8 mouse cellular contexts compared by ENCODE assay signal in genomic region chr8:56552045-56552444, GRCm38 (mm10). TPM values are rescaled to one million over a fixed set of nuclear protein-coding genes. Genes with fewer than 3 reads are reported as not detected.
A peak's percentile ranks its signal among the peaks of the same experiment; 100 is the strongest.
DNase-seq lines count a peak whose midpoint lies in the region; ATAC-seq and TF ChIP-seq lines count a peak whose summit lies in the region.

No protein-coding gene starts in this region.

- H3K27ac ChIP-seq in cerebellum, adult 2 months (ENCODE audit: insufficient read depth, low read length) = no peak overlapping the region
- H3K27ac ChIP-seq in thymus, adult 2 months (ENCODE audit: control insufficient read depth, insufficient read depth, low read length) = peak overlapping the region; percentile 95
- H3K27ac ChIP-seq in midbrain, embryonic 16.5 days (ENCODE audit: low read length) = no peak overlapping the region

- no peaks in the 10 kb centered on the region for H3K36me3 ChIP-seq in thymus, adult 2 months (ENCODE audit: control insufficient read depth, insufficient read depth, low read length)
- H3K36me3 ChIP-seq in midbrain, embryonic 16.5 days (ENCODE audit: control insufficient read depth, insufficient read depth, low read length) = no peaks in the 10 kb centered on the region

- H3K9me3 ChIP-seq in midbrain, embryonic 16.5 days (replicated peaks; ENCODE audit: control insufficient read depth, low read length, poor library complexity, severe bottlenecking) = no peaks in the 10 kb centered on the region

- intact Hi-C loops in gastrocnemius, postnatal 36 days (cut with DNase I) = no loop called here

- ATAC-seq in cerebellum, adult (ENCODE audit: insufficient number of reproducible peaks, low FRiP score, low TSS enrichment) = no peak
- no peak for ATAC-seq in midbrain, embryonic 16.5 days

- no peak for TF ChIP-seq POLR2A in cerebellum, adult 2 months (IDR thresholded peaks at IDR 0.05; ENCODE audit: borderline replicate concordance, insufficient read depth, low read length)
- no peak for TF ChIP-seq POLR2A in thymus, adult 2 months (IDR thresholded peaks at IDR 0.05; ENCODE audit: control insufficient read depth, extremely low read depth, insufficient read depth, low read length, poor library complexity)

- peaks cover 3% of the 10 kb centered on the region for H3K4me1 ChIP-seq in cerebellum, adult 2 months (ENCODE audit: control insufficient read depth, insufficient read depth, low read length)
- no peaks in the 10 kb centered on the region; the same call in 1 of the 2 replicates for H3K4me1 ChIP-seq in thymus, adult 2 months (replicated peaks; ENCODE audit: control insufficient read depth, insufficient read depth, low read length)
- peaks cover 16% of the 10 kb centered on the region for H3K4me1 ChIP-seq in midbrain, embryonic 16.5 days (ENCODE audit: control insufficient read depth, insufficient read depth, low read length)

- peak overlapping the region; percentile 87 for H3K9ac ChIP-seq in midbrain, embryonic 16.5 days (ENCODE audit: low read depth, low read length)

- peak overlapping the region; percentile 86 for H3K4me2 ChIP-seq in midbrain, embryonic 16.5 days (ENCODE audit: low read length)

- 22% methylated on average over 10 of the region's 10 CpGs for WGBS in cerebellum, adult 2 months
- WGBS in thymus, adult 2 months = 21% methylated on average over 10 of the region's 10 CpGs
- WGBS in midbrain, embryonic 16.5 days = 33% methylated on average over 10 of the region's 10 CpGs

- H3K27me3 ChIP-seq in cerebellum, adult 2 months (ENCODE audit: control insufficient read depth, insufficient read depth, low read length) = no peaks in the 10 kb centered on the region
- H3K27me3 ChIP-seq in thymus, adult 2 months (ENCODE audit: control insufficient read depth, insufficient read depth, low read length) = no peaks in the 10 kb centered on the region
- H3K27me3 ChIP-seq in midbrain, embryonic 16.5 days (ENCODE audit: control insufficient read depth, insufficient read depth, low read depth, low read length) = no peaks in the 10 kb centered on the region

- peak in 1 of 2 experiments; percentile 6 for DNase-seq in cerebellum, adult 2 months
- DNase-seq in thymus, adult 2 months = peak; percentile 5
- no peak for DNase-seq in thymus, postnatal 36 days
- DNase-seq in kidney, adult 8-10 months = peak; percentile 18 to 20
- no peak for DNase-seq in layer of hippocampus, postnatal 10 days (ENCODE audit: low spot score in 2 of 2)
- no peak for DNase-seq in gastrocnemius, postnatal 36 days

- TF ChIP-seq CTCF in cerebellum, adult 2 months (IDR thresholded peaks at IDR 0.05; ENCODE audit: borderline replicate concordance, insufficient read depth, low read depth, low read length) = no peak
- TF ChIP-seq CTCF in thymus, adult 2 months (IDR thresholded peaks at IDR 0.05; ENCODE audit: borderline replicate concordance, control insufficient read depth, extremely low read depth, insufficient read depth, low read length, poor library complexity) = no peak

- peak overlapping the region; percentile 83 for H3K4me3 ChIP-seq in cerebellum, adult 2 months (replicated peaks; ENCODE audit: insufficient read depth, low read depth, low read length)
- H3K4me3 ChIP-seq in thymus, adult 2 months (ENCODE audit: control insufficient read depth, insufficient read depth, low read length) = no peak overlapping the region
- H3K4me3 ChIP-seq in midbrain, embryonic 16.5 days (ENCODE audit: low read depth, low read length) = peak overlapping the region; percentile 82

RNA-seq across cellular contexts. Expression of gene Fbxo8, which starts 1.2 kb away (rescaled TPM):
- polyA plus RNA-seq in cerebellum, adult 2 months (2012; rRNA removed) = 40.9 and 48.7 TPM in 2 replicates
- 14.5 and 16.9 TPM in 2 replicates for polyA plus RNA-seq in thymus, adult 2 months (2012; rRNA removed)
- 39.4 and 41.3 TPM in 2 replicates for polyA plus RNA-seq in midbrain, embryonic 16.5 days (2015; fragmentation: Nextera tagmentation; extraction: Ambion mirVana)
- 10 to 100 TPM; 26.6 to 31.9 TPM for total RNA-seq in layer of hippocampus, postnatal 10 days (2021)
- 10 to 100 TPM; 27.3 to 27.6 TPM for total RNA-seq in gastrocnemius, postnatal 36 days (2021)

RNA-seq across cellular contexts. Expression of gene Cep44, which starts 1.2 kb away (rescaled TPM):
- 22.3 and 24.8 TPM in 2 replicates for polyA plus RNA-seq in cerebellum, adult 2 months (2012; rRNA removed)
- polyA plus RNA-seq in thymus, adult 2 months (2012; rRNA removed) = 15.4 and 17.0 TPM in 2 replicates
- polyA plus RNA-seq in midbrain, embryonic 16.5 days (2015; fragmentation: Nextera tagmentation; extraction: Ambion mirVana) = 21.7 and 23.1 TPM in 2 replicates
- 10 to 100 TPM; 23.8 to 25.8 TPM for total RNA-seq in layer of hippocampus, postnatal 10 days (2021)
- total RNA-seq in gastrocnemius, postnatal 36 days (2021) = 1 to 10 TPM; 7.4 to 7.8 TPM

Comparison
In these comparisons a context has a peak if more than half of its experiments do, and no peak if none do; other contexts are left out.
1. DNase-seq: peak in thymus, adult 2 months (single experiment) and kidney, adult 8-10 months (2 of 2); none in thymus, postnatal 36 days (0 of 2), layer of hippocampus, postnatal 10 days (0 of 2) and gastrocnemius, postnatal 36 days (0 of 2).